Mouse (Mus musculus) hindbrain, postnatal 0 days (tissue): ENCODE measurements around the gene Wdr95. TPM values are rescaled to one million over a fixed set of nuclear protein-coding genes. Genes with fewer than 3 reads are reported as not detected.

Experiments
- ATAC-seq: fragments of 200-750 bp; cut with Nextera tagmentation; 2 replicates; pipeline ENCODE4 v1.8.0; 2017; ENCODE audit warnings: mild to moderate bottlenecking, moderate TSS enrichment, moderate library complexity
- DNase-seq: peaks from one replicate; pipeline ENCODE4 v3.0.0-alpha.2; 2015; ENCODE audit warnings: low spot score
- H3K27ac ChIP-seq: fragments of 300-500 bp; sonication (generic); 2 replicates; pipeline ENCODE4 v1.5.1; 2014; ENCODE audit warnings: mild to moderate bottlenecking
- H3K27me3 ChIP-seq: fragments of 300-500 bp; sonication (generic); 2 replicates; pipeline ENCODE4 v1.6.1; 2014; ENCODE audit warnings: low read length, mixed read lengths; ENCODE audit not compliant: insufficient read depth
- H3K36me3 ChIP-seq: fragments of 300-500 bp; sonication (generic); 2 replicates; pipeline ENCODE4 v1.6.1; 2014; ENCODE audit warnings: low read length, mixed read lengths; ENCODE audit not compliant: insufficient read depth
- H3K4me1 ChIP-seq: fragments of 300-500 bp; sonication (generic); 2 replicates; pipeline ENCODE4 v1.6.1; 2014; ENCODE audit warnings: antibody characterized with exemption, low read length, mixed read lengths; ENCODE audit not compliant: insufficient read depth
- H3K4me2 ChIP-seq: fragments of 300-500 bp; sonication (generic); 2 replicates; pipeline ENCODE4 v1.6.1; 2014; ENCODE audit warnings: low read depth, mild to moderate bottlenecking, low read length, moderate library complexity, mixed read lengths
- H3K4me3 ChIP-seq: fragments of 300-500 bp; sonication (generic); 2 replicates; pipeline ENCODE4 v1.5.1; 2014; ENCODE audit warnings: low read length
- H3K9ac ChIP-seq: fragments of 300-500 bp; sonication (generic); replicated peaks from 2 replicates; pipeline ENCODE4 v1.6.1; 2014; ENCODE audit warnings: mild to moderate bottlenecking, low read length, moderate library complexity, mixed read lengths
- H3K9me3 ChIP-seq: fragments of 300-500 bp; sonication (generic); 2 replicates; pipeline ENCODE4 v1.6.1; 2016; ENCODE audit warnings: low read length, mixed read lengths
- CTCF ChIP-seq: IDR thresholded peaks from 2 replicates; pipeline ENCODE4 v1.5.1; 2016; ENCODE audit warnings: antibody characterized with exemption, control low read depth, low read depth
- WGBS: fragments of 180-500 bp; shearing (Covaris S2); extraction: QIAGEN DNeasy Blood & Tissue Kit; methylation state at CpG from one replicate; pipeline ENCODE4 v1.1.7; 2014; 5-methylcytosine and 5-hydroxymethylcytosine counted together
- polyA plus RNA-seq: library from polyadenylated mRNA; unstranded; fragments of >200 nt; fragmentation: Nextera tagmentation; extraction: Ambion mirVana; gene quantifications from 2 replicates; pipeline ENCODE4 v1.2.1, GENCODE M21; 2015
- total RNA-seq: library from RNA; depleted of rRNA; stranded (reverse); fragments of >200 nt; gene quantifications from 2 replicates; pipeline ENCODE4 v1.2.3, GENCODE M21; 2014

Wdr95 gene
- total and polyA plus RNA-seq, 2 experiments from 2014 or later: 0.19 TPM; not detected in 1

DNA sequence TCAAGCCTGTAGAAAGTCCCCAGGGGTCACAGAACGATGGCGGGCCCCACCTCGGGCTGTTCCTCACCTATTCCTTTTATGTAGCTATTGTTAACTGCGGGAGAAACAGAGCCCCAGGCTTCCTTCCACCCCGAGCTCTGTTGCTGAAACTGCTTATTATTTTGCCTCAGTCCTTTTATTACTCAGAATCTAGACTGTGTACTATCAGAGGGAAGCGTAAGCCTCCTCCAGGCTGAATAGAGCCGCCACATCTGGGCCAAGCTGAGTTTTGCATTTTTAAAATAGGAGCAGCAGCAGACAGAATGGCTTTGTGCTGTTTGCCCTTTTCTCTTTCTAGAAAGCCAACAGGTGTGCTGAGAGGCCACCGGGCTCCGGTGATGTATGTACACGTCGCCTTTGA is 37.5 kb downstream of the Wdr95 start:
- Histone ChIP-seq H3K4me2 (no peak overlapping the region), H3K9ac (no peak overlapping the region), H3K27ac (no peak overlapping the region), H3K27me3 (no peaks in the 10 kb centered on the region), H3K36me3 (no peaks in the 10 kb centered on the region), H3K9me3 (no peaks in the 10 kb centered on the region), H3K4me3 (no peak overlapping the region), H3K4me1 (peaks cover 8% of the 10 kb centered on the region; the same call in 1 of the 2 replicates)
- ATAC-seq: no peak
- 31% methylated on average over 11 of the region's 11 CpGs for WGBS
- DNase-seq: no peak
- TF ChIP-seq CTCF: no peak

DNA sequence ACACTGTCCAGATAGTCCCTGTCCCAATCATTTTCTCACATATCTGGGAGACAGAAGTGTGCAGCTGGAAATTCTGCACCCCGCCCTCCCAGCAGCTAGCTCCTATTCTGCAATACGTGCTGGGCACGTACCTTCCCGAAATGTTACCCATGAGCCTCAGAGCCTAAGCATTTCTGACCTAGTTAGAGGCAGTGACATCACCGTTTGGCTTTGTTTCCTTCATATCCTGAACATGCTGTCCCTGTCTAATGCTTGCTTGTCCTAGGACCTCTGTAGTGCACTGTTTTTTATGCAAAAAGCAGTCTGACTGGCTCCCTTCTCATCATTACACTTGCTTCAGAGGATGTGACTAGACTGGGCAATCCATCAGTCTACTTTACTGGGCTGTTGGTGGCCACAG is 38.5 kb downstream of the Wdr95 start:
- Histone ChIP-seq H3K4me3 (no peak overlapping the region), H3K27me3 (no peaks in the 10 kb centered on the region), H3K4me2 (no peak overlapping the region), H3K36me3 (no peaks in the 10 kb centered on the region), H3K9me3 (no peaks in the 10 kb centered on the region), H3K27ac (0 out of 2 replicates have a peak overlapping the region, but pooled peaks have one; percentile 5), H3K9ac (no peak overlapping the region), H3K4me1 (0 out of 2 replicates have a peak, but pooled peaks cover 3% of the 10 kb centered on the region)
- no peak for TF ChIP-seq CTCF
- DNase-seq (peak; percentile 65), ATAC-seq (peak; percentile 84)
- WGBS: 66% methylated on average over 5 of the region's 5 CpGs

GRCm38 (mm10) chr5:149568993-149569392 is 40.5 kb downstream of the Wdr95 start:
- no peak overlapping the region for H3K4me3 ChIP-seq
- H3K9ac ChIP-seq: no peak overlapping the region
- ATAC-seq: no peak
- H3K27me3 ChIP-seq: no peaks in the 10 kb centered on the region
- WGBS: 76% methylated on average over 13 of the region's 13 CpGs
- no peaks in the 10 kb centered on the region for H3K9me3 ChIP-seq
- DNase-seq: no peak
- H3K4me1 ChIP-seq: 0 out of 2 replicates have a peak, but pooled peaks cover 3% of the 10 kb centered on the region
- H3K27ac ChIP-seq: no peak overlapping the region
- no peak for TF ChIP-seq CTCF
- no peaks in the 10 kb centered on the region for H3K36me3 ChIP-seq
- no peak overlapping the region for H3K4me2 ChIP-seq

- Histone ChIP-seq H3K4me2 (no peak overlapping the region), H3K27ac (peak overlapping the region; percentile 41; the same call in 1 of the 2 replicates), H3K9me3 (no peaks in the 10 kb centered on the region), H3K27me3 (no peaks in the 10 kb centered on the region), H3K4me1 (peaks cover 11% of the 10 kb centered on the region), H3K36me3 (no peaks in the 10 kb centered on the region), H3K9ac (no peak overlapping the region), H3K4me3 (no peak overlapping the region)
- peak; percentile 66; the same call in 1 of the 2 replicates for ATAC-seq
- 33% methylated on average over 10 of the region's 10 CpGs for WGBS
- no peak for TF ChIP-seq CTCF
- peak; percentile 51 for DNase-seq
These were observed 48.5 kb downstream of the Wdr95 start for GRCm38 (mm10) chr5:149576977-149577376.

GRCm38 (mm10) chr5:149577449-149577848 is 49.0 kb downstream of the Wdr95 start:
- no peak overlapping the region for H3K4me2 ChIP-seq
- 25% methylated on average over 10 of the region's 10 CpGs for WGBS
- peaks cover 11% of the 10 kb centered on the region for H3K4me1 ChIP-seq
- no peak overlapping the region for H3K4me3 ChIP-seq
- no peaks in the 10 kb centered on the region for H3K27me3 ChIP-seq
- TF ChIP-seq CTCF: no peak
- no peaks in the 10 kb centered on the region for H3K36me3 ChIP-seq
- no peak overlapping the region for H3K9ac ChIP-seq
- no peaks in the 10 kb centered on the region for H3K9me3 ChIP-seq
- ATAC-seq (peak; percentile 61; the same call in 1 of the 2 replicates), DNase-seq (no peak)
- peak overlapping the region; percentile 41 for H3K27ac ChIP-seq

GRCm38 (mm10) chr5:149582642-149583262 is 54.3 kb downstream of the Wdr95 start:
- 67% methylated on average over 5 of the region's 5 CpGs for WGBS

DNA sequence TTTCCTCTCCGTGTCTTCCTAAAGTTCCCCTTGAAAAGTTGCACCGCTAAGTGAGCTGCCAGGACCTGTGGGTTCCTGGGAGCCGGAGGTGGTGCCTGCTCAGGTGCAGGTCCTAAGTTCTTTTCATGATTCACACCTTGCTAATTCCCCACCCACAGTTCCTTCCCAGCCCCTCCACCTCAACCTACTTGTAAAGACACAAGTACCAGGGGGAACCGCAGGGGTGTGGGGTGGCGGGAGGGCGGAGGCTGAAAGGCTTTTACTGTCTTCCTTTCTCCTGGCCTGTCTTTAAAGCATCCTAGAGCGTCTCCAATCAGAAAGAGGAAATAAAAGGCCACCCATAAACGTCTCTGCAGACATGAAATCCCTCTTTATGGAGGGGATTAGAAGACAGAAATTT is 55.0 kb downstream of the Wdr95 start:
- H3K27ac ChIP-seq: no peak overlapping the region

More at GRCm38 (mm10) chr5:149582642-149583262, 54.3 kb downstream of the Wdr95 start:
- no peak for DNase-seq
- no peak for TF ChIP-seq CTCF
- Histone ChIP-seq H3K4me1 (peaks cover 5% of the 10 kb centered on the region), H3K4me2 (no peak overlapping the region), H3K4me3 (no peak overlapping the region), H3K36me3 (no peaks in the 10 kb centered on the region), H3K9ac (no peak overlapping the region), H3K27me3 (no peaks in the 10 kb centered on the region), H3K27ac (no peak overlapping the region), H3K9me3 (no peaks in the 10 kb centered on the region)
- no peak for ATAC-seq

More for the DNA sequence above, 55.0 kb downstream of the Wdr95 start:
- no peak for DNase-seq
- H3K9ac ChIP-seq: no peak overlapping the region
- ATAC-seq: no peak
- H3K4me3 ChIP-seq: no peak overlapping the region
- H3K4me1 ChIP-seq: peaks cover 4% of the 10 kb centered on the region; the same call in 1 of the 2 replicates
- H3K4me2 ChIP-seq: no peak overlapping the region
- H3K36me3 ChIP-seq: no peaks in the 10 kb centered on the region
- no peaks in the 10 kb centered on the region for H3K27me3 ChIP-seq
- H3K9me3 ChIP-seq: no peaks in the 10 kb centered on the region
- TF ChIP-seq CTCF: no peak
- WGBS: 40% methylated on average over 8 of the region's 8 CpGs
